Mouse (Mus musculus) testis, postnatal 10 days (tissue): Measurements from ENCODE around the gene Gltp.

ENCODE experiments used
- DNase-seq: peaks from one replicate; pipeline ENCODE4 v3.0.0; 2021; ENCODE audit warnings: low spot score

The Gltp gene

GRCm38 (mm10) chr5:114702403-114703392, 11.9 kb upstream of the Gltp start:
- DNase-seq, result no peak

- DNase-seq, result no peak
Observed at GRCm38 (mm10) chr5:114699015-114699414, 8.2 kb upstream of the Gltp start.

GRCm38 (mm10) chr5:114698044-114698746, 7.4 kb upstream of the Gltp start:
- no peak for DNase-seq

DNA sequence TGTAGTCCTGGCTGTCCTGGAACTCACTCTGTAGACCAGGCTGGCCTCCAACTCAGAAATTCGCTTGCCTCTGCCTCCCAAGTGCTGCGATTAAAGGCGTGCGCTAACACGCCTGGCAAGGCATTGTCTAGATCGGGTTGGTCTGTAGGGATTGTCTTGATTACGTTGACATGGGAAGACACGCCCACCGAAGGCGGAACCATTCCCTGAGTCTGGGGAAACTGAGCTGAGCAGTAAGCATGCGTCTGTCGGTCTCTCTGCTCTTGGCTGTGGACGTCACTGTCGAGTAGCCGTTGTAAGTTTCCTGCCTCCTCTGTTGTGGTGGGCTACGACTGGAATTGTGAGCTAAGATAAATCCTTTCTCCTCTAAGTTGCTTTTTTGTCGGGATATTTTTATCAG, 6.2 kb upstream of the Gltp start:
- no peak for DNase-seq

DNA sequence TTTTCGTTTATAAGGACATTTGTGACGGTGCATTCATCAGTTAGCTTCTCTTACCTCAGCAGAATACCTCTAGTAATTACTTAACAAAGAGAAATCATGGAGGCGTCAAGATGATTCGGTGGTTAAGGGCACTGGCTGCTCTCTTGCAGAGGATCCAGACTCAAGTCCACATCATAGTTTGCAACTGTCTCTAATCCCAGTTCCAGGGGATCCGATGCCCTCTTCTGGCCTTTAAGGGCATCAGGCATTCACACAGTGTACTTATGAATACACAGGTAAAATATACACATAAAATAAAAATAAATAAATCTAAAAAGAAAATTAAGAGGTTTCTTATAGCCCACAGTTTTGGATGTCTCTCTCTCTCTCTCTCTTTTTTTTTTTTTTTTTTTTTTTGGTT, 5.0 kb upstream of the Gltp start:
- DNase-seq, result no peak

DNA sequence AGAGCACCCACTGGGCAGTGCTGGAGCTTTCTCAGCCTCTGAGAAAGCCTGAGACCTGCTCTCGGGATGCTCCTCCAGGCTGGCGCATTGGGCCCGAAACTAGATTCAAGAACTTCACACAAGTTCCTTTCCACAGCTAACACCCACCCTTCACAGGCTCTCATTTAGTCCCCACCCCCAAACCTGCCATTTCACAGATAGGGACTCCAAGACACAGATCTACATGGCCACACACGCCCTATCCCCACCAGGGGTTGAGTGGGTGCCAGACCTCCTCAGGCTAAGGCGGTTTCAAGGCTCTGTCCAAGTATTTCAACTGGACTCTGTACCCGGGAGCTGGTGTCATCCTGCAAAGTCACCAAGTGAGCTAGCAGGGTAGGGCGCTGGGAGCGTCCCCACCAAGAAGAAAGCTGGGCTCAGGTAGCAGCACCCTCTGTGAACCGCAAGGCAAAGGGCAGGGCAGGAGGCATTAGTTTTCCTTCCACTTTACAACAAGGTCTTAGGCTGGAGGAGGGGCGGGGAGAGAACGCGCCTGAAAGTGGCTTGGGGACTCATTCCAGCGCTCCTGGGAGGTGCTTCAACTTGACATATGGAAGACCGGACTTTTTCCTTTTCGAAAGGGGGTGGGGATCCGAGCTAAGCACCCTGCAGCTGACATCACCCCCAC, 951 bp downstream of the Gltp start:
- no peak for DNase-seq

GRCm38 (mm10) chr5:114688703-114689102, 2.1 kb downstream of the Gltp start:
- no peak for DNase-seq

DNA sequence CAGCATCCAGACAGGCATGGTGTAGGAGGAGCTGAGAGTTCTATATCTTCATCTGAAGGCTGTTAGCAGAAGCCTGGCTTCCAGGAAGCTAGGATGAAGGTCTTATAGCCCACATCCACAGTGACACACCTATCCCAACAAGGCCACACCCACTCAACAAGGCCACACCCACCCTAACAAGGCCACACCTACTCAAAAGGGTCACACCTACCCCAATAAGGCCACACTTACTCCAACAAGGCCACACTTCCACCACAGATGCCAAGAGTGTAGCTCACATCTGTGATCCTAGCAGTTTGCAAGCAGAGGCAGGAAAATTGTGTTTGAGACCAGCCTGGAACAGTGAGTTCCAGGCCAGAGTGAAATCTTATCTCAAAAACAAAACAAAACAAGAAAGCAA, 2.9 kb downstream of the Gltp start:
- no peak for DNase-seq

DNA sequence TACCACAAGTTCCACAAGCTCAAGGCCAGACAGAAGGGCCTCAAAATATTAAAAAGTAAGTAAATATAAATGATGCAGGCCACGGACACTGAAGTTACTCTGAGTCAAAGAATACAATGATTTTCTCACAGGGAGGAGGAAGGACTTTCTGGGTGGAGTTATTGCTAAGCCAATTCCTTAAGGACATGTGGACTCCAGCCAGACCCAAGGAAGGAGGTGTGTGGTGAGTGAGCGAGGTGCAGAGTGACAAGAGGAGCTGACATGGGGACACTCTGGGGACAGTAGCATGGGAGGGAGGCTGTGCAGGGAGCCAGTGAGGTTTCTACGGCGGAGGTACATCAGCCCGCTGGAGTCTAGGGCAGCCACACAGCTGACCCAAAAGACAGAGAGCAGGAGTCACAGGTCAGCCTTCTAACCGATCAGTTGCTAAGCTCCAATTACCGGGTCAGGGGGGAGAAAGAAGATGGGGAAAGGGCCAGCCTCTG, 4.0 kb downstream of the Gltp start:
- no peak for DNase-seq

DNA sequence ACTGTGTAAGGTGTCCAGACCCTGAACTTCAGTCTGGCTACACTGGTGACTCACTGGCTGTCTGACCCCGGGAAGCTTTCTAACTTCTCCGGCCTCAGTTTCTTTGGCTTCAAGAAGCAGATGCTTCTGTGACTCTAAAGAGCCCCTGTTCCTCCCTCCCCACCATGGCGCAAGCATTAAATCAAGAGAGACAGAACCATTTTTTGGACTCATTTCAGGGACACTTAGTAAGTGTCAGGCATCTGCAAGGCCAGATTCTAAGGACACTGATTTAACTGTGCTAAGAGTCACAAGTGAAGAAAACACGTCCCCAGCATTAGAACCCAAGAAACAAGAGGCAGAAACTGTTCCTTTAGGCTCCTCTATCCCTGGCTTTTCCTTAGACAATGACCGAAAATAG, 4.8 kb downstream of the Gltp start:
- DNase-seq, result no peak

- DNase-seq, result no peak
Observed at GRCm38 (mm10) chr5:114681717-114682116, 9.1 kb downstream of the Gltp start.

DNA sequence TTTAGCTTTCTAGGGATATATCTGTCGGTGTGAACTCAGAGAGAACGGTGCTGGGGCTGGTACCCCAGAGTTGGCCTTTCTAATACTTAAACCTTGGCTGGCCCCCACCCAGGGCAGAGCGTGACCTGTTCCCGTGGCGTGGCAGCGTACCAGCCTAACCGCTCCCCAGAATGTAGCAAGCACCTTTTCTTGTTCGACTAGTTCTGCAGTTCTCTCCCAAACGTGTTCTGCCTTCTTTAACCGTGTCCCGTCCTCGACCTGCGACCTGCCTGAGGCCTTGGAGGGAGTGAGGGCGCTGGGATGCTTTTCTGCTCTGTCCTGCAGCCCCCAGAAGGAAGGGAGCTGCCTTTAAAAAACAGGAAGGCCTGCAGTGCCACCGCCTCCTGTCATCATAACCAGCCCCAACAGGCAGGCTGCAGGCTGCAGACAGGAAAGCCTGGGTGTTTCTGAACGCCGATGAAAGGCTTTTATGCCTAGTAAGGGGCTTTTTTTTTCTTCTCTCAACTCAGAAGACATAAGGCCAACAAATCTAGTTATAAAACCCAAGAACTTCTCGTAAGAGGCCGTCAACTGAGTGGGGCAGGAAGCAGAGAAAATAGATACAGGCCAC, 10.0 kb downstream of the Gltp start:
- DNase-seq, result no peak

DNA sequence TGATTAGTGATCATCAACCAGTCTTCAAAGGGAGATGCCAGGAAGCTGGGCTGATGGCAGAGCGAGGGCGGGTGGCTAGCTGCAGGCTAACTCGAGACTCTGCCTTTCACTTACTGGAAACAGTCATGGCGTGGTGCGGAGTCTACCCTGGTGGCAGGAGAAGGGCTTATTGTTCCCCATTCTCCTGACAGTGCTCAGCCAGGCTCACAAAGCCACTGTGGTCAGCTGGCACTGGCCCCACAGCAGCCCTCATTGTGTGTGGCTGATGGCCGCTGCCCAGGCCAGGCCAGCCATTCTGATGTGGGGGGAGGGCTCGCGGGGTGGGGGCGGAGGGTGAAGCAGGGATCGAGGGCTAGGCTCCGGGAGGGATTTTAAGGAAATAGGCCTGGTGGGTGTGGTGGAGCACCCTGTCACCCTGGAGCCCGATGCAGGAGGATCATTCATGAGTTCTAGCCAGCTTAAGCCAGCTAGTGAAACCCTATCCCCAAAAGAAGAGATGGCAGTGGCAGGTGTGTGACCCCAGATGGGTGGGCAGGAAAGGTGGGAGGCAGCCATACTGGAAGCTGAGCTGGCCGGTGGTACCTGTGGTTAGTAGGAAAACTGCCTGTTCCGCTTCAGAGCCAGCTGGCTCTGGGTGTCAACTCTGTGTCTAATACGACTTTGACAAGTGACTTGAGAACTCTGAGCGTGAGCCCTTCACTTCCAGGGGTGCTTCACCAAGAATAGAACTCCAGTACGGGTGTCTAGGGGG, 10.8 kb downstream of the Gltp start:
- no peak for DNase-seq

GRCm38 (mm10) chr5:114674594-114674993, 16.2 kb downstream of the Gltp start:
- no peak for DNase-seq

GRCm38 (mm10) chr5:114673114-114673513, 17.7 kb downstream of the Gltp start:
- no peak for DNase-seq

DNA sequence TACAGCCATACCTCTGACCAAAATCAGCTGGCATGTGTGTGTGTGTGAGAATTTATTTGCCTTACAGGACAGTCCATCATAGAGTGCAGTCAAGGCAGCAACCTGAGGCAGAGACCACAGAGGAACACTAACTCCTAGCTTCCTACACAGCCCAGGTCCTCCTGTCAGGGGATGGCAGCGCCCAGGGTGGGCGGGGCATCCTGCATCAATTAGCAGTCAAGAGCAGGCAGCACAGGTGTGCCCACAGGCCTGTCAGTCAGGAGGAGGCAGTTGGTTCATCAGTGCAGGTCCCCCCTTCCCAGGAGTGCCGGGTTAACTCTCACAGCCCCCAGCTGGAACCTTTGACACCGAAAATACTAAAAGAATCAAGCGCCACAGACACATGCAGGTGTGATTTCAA, 21.8 kb downstream of the Gltp start:
- no peak for DNase-seq

- peak; percentile 100 for DNase-seq
Observed at GRCm38 (mm10) chr5:114667228-114667856, 23.4 kb downstream of the Gltp start.

- no peak for DNase-seq
Observed at GRCm38 (mm10) chr5:114666659-114667058, 24.1 kb downstream of the Gltp start.

DNA sequence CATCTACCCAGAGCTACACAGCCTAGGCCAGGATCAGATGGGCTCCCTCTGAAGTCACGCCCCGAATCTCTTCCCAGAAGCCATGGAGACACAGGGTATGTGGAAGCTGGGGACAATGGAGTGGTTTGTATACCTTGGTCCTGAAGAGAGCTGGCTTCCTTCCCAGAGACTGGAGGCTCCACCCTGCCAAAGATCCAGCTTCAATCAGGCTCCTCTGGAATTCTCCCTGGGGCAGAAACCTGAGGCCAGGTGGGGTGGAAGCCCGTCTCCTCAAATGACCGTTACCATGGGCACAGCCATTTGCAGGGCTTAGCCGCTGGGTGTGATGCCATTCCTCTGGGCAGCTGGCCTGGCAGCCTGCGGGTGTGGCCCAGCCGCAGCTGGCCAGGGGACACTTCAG, 26.0 kb downstream of the Gltp start:
- no peak for DNase-seq

GRCm38 (mm10) chr5:114664139-114664538, 26.6 kb downstream of the Gltp start:
- DNase-seq, result no peak

DNA sequence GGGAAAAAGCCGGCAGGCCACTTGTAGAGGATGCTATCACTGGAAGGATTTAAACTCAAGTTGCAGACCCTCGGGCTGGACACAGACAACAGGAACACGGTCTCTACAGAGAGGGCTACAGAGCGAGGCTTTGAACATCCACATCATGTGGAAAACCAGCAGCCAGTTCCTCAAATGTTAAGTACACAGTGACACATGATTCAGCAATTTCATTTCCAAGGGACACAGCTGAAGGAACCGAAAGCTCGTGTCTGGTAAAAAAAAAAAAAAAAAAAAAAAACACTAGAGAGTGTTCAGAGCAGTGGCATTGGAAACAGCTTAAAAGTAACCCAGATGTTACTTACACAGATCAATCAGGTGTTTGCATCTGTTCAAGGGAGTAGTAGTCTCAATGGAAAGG, 29.8 kb downstream of the Gltp start:
- no peak for DNase-seq
